Mouse (Mus musculus): ENCODE measurements at regions not wholly inside any gene's neighbourhood (a gene's known extent, or its start where the extent isn't known, plus 50 kb on each side); places are given as distances from the start of the nearest gene placed in this dataset. TPM values are rescaled to one million over a fixed set of nuclear protein-coding genes. Genes with fewer than 3 reads are reported as not detected.

- no peak for DNase-seq (ENCODE audit: low spot score in 2 of 2)
These were observed 73.9 kb upstream of the H2afz start for GRCm38 (mm10) chr3:137790340-137790739.

DNA sequence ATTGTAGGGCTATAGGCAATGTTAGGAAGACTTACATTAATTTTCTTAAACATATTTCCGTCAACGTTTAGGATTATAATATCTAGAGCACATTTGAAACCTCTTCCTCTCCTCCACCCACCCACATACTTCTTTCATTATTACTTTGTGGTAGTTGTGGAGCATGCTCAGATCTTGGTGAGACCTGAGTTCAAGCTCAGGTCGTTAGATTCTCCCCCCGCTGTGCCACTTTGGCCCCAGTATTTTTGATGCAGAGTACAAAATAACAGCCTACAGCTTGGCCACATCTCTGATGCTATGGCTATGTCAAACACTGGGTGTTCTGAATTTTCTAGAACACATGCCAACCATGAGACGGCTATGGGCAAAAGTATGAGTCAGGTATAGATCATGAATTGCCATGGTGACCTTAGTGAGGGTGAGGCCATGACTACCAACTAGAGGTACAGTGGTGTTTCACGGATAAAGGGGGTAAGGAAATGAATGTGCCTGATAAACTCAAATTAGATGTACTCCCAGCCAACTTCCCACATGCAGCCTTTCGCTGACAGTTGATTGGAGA is 68.5 kb upstream of the H2afz start:
- DNase-seq (ENCODE audit: low spot score in 2 of 2): no peak

GRCm38 (mm10) chr3:137798769-137799168 is 65.5 kb upstream of the H2afz start:
- DNase-seq (ENCODE audit: low spot score in 2 of 2): no peak

DNA sequence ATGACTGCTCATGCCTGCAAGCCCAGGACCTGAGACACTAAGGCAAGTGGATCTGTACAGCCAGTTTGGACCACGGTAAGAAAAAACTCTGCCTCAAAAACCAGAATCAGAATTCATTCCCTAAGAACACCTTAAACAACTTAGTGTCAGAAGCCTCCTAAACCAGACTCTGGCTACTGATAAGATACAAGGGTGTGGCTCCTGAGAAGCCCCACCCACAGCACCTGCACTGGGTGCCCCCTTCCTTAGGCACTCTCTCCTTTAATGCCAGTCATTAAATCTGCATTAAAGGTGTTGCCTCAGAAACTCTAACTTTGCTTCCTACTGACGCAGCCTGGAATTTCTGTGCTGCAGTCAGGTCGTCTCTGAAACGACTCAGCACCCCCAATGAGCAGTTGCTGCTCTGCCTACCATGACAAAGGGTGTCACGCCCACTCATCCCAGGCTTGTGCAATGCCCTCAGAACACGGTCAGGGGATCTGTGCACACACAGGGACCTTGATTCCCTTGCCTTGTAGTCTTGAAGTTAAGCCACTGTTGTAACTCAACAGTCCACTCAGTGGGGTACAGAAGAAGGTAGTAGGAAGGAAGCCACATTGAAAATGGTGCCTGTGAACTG is 62.8 kb upstream of the H2afz start:
- no peak for DNase-seq (ENCODE audit: low spot score in 2 of 2)

- no peak for DNase-seq (ENCODE audit: low spot score in 2 of 2)
These were observed 56.9 kb upstream of the H2afz start for GRCm38 (mm10) chr3:137807423-137807822.

DNA sequence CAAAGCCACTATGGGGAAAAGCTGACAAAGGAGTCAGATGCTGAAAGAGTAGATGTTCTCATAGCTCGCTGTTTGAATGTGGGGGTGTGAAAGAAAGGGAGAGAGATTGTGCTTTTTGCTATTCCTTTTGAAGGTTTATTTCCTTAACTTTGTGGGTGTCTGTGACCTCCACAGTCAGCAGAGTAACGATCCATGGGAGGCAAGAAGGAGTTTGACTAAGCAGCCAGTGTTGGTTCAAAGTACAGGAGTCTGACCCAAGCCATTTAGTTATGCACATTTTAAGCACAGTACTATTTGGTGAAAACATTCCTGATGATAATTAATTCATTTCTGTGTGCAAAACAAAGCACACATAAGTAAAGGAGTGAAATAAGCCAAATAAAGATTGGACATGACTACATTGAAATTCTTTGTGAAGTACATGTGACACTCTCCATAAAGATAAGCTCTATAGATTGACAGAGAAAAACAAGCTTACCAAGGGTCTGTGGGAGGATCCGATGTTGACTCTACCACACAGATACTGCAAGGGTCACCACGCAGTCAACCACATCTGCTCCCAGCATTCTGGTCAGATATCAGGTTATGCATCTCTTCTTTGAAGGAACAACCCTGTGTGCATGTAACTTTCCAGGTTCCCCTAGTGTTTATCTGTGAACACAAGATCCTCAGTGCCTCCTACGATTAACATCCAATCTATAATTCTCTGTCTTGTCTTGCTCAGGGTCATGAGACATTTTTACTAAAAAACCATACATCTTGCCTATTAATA is 56.2 kb upstream of the H2afz start:
- DNase-seq (ENCODE audit: low spot score in 2 of 2): no peak

DNA sequence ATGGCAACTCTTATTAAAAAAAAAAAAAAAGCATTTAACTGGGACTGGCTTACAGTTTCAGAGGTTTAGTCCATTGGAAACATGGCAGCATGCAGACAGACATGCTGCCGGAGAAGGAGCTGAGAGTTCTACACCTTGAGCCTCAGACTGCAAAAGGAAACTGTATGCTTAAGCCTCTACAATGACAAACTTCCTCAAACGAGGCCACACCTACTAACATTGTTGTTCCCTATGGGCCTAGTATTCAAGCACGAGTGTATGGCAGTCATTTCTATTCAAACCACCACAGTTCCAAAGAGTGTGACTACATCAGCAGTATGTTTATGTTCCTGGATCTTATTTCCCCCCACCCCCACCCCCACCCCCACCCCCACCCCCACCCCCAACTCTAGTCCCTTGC is 54.2 kb upstream of the H2afz start:
- DNase-seq (ENCODE audit: low spot score in 2 of 2): no peak

Small RNA genes in the stretch of these regions (microRNA-seq; reads per million reads assigned to microRNA genes)
- gene Mir6380: not detected

All from gastrocnemius, postnatal 4 days (tissue).